Mouse (Mus musculus): ENCODE data around the gene Gtf2h4. TPM values are rescaled to one million over a fixed set of nuclear protein-coding genes. Genes with fewer than 3 reads are reported as not detected.

Gene Gtf2h4
- total RNA-seq, 2 experiments from 2014 or later = 18.1 to 24.2 TPM

DNA sequence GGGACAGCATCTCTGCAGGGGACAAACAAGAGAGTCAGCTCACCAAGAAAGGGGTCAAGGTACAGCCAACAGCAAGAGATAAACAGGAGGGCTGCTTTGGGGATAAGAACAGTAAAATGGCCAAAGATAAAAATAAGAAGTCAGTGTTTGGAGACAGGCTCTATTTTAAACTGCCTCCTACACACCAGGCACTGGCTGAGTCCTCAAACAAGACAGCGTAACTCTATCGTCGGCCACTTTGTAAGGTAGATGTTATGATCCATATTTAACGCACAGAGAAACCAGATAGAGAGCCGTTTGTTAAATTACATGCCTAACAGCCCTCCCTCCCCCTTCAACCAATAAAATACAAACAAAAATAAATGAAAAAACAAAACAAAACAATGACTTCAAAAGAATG, 20.4 kb upstream of the Gtf2h4 start:
- H3K4me3 ChIP-seq = no peak overlapping the region
- peak overlapping the region; percentile 53 for H3K27ac ChIP-seq
- intact Hi-C loops (cut with DNase I) = no loop called here
- DNase-seq = no peak
- TF ChIP-seq CTCF (IDR thresholded peaks at IDR 0.05) = no peak

DNA sequence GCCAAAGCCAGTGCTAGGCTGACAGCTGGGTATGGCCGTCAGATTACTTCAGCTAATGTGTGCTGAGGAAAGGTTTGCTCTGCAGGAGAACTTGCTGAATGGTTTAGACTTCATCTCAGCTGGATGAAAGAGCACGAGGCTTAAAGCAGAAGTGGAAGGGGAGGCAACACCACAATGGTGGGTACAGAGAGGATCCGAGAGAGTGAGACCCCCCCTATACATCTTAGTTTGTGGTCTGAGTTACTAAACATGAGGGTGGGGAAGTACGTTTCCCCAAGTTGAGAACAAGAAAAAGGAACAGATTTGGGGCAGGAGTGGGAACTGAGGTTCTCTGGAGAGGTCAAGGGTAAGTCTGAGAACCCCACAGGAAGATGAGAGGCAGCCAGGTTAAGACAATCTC, 18.8 kb upstream of the Gtf2h4 start:
- no peak for TF ChIP-seq CTCF (IDR thresholded peaks at IDR 0.05)
- no peak for DNase-seq
- intact Hi-C loops (cut with DNase I) = no loop called here
- Histone ChIP-seq H3K4me3 (no peak overlapping the region), H3K27ac (no peak overlapping the region)

DNA sequence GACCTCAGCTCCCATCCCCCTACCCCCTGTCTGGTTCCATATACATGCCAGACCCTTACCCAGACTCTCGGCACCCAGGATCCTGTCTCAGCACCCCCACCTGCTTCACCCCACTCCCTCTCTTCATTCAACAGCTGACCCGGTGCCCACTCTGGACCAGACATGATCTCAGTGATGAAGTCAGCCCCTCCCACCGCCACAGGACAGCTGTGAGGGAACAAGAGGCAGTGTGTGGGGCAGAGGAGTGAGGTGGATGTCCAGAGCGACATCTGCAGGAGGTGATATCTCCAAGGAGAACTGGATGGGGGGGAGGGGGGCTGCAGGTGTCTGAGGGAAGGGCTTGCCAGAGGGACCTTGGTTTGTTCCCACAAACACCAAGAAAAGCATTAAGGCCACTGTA, 18.3 kb upstream of the Gtf2h4 start:
- DNase-seq = no peak
- TF ChIP-seq CTCF (IDR thresholded peaks at IDR 0.05) = no peak
- no peak overlapping the region for H3K27ac ChIP-seq
- intact Hi-C loops (cut with DNase I) = no loop called here
- no peak overlapping the region for H3K4me3 ChIP-seq

DNA sequence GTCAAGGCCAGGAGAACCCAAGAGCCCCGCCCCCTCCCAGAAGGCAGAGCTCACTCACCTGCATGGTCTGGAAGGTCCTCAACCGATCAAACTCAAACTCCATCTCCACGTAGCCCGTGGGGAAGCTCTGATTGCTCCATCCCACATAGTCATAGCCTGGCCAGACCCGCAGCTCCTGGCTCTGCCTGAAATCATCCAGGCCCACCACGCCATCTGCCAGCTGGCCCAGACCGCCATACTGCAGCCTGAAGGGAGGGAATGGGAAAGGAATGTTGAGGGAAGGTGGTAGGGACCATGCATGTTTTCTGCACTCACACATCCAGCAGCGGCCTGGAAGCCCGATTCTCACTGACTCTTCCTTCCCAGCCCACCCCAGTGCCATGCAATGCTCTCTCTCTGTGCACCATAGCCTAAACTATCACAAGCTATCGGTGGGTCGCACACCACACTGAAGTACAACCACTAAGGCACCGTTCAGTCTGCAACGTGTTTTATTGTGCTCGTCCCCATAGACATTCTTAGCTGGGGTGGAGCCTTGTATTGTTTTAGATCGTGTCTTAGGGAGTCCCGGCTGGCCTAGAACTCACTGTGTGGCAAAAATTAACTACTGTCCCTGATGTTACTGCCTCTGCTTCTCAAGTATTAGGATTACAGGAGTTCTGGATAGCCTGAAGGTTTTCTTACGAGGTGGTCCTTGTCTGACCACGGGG, 16.6 kb upstream of the Gtf2h4 start:
- Histone ChIP-seq H3K27ac (no peak overlapping the region), H3K4me3 (no peak overlapping the region)
- no peak for TF ChIP-seq CTCF (IDR thresholded peaks at IDR 0.05)
- intact Hi-C loops (cut with DNase I) = no loop called here
- DNase-seq = no peak

DNA sequence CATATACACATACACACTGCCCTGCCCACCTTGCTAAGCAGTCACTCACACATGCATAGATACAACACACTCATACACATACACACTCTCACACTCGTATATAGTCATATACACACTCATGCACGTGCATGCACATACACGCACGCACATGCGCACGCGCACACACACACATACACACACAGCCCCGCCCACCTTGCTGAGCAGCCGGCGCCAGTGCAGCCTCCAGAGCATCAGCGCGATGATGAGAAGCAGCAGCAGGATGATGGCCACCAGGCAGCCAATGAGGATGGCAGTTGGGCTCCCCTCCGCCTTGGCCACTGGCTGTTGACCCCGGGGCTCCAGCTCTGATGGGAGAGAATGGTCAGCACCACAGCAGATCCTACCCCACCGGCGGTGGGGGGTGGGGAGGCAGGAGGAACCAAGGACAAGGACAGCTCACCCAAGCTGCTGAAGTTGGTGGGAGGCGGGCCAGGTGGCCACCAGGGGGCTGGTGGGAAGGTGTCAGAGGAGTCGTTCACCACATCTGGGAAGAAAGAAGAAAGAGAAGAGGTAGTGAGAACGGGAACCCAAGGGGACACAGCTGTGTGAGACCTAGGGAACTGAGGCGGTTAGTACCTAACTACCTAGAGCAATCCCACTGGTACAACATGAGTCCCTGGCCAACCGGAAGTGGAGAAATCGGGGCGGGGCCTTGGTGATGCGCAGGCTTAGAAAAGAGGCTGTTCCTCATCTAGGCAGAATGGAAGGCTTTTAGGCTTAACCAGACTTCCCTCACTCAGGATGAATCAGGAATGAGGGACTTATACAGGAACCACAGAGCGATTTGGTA, 15.0 kb upstream of the Gtf2h4 start:
- no peak for TF ChIP-seq CTCF (IDR thresholded peaks at IDR 0.05)
- Histone ChIP-seq H3K4me3 (no peak overlapping the region), H3K27ac (no peak overlapping the region)
- intact Hi-C loops (cut with DNase I) = no loop called here
- no peak for DNase-seq

DNA sequence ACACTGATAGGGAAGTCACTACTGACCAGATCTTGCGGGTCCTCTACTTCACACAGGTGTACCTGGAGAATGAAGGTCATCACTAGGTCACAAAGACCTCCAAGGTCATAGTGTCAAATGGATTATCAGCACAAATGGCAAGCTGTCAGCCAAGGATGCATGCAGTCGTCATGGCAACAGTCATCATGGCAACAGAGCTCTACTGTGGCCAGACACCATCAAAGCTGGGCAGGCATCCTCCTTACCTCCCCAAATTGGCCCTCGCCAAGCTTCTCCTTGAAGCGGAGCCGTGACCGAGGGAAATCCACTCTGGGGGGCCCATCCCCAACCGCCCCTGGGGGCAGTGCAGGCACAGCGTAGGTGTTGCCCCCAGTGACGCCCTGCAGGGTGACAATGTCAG, 11.5 kb upstream of the Gtf2h4 start:
- TF ChIP-seq CTCF (IDR thresholded peaks at IDR 0.05) = no peak
- Histone ChIP-seq H3K27ac (no peak overlapping the region), H3K4me3 (no peak overlapping the region)
- no peak for DNase-seq
- intact Hi-C loops (cut with DNase I) = no loop called here

DNA sequence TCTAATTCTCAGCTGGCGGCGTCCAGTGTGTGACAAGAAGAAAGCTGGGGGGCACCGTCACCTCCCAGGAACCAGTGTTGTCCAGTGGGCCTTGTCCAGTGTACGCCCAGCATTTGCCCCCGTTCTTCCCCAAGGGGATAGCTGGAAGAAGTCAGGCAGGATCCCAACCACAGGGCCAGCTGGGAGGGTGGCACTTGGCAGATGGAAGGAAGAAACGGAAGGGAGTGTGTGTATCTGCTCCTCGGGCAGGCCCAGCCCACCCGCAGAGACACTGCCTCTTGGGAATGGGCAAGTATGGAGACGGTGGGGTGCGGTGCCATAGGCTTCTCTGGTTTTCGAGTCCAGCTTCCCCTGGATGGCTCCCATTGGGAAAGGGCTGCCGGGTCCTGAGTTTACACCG, 8.4 kb upstream of the Gtf2h4 start:
- Histone ChIP-seq H3K27ac (no peak overlapping the region), H3K4me3 (no peak overlapping the region)
- intact Hi-C loops (cut with DNase I) = no loop called here
- DNase-seq = no peak
- TF ChIP-seq CTCF (IDR thresholded peaks at IDR 0.05) = no peak

DNA sequence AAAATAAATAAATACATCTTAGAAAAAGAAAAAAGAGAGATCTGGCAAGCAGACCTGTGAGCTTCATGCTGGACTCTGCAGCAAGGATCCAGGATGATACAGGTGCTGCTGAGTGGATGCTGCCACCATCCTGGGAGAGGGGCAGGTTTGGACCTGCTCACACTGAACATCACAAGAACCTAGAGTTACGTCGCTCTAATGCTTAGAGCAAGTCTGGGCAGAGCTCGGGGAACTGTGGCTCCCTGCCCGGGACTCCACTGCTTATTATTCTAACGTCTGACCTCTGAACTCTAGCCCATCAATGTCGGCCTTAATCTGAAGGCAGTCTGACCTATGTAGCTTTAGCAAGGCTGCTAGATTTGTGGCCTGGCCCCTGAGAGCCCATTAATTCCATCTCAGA, 7.1 kb upstream of the Gtf2h4 start:
- no peak for DNase-seq
- no peak for TF ChIP-seq CTCF (IDR thresholded peaks at IDR 0.05)
- intact Hi-C loops (cut with DNase I) = no loop called here
- no peak overlapping the region for H3K27ac ChIP-seq
- H3K4me3 ChIP-seq = no peak overlapping the region

DNA sequence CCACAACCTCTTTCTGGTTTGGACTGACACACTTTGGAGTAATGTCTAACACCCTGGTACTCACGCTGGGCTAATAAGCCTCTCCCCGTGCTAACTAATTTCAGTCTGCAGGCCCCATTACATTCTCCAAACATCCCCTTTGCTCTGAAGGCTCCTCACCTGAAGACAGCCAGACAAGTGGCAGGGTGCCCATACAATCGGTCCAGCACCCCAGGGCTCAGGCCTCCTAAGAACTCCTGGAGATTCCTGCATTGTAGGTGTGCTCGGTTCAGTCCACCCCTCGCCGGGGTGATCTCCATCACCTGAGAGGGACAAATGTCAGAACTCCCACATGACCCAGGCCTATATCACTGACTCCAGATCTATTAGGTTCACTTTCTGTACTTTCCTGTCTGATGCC, 1.0 kb downstream of the Gtf2h4 start:
- no peak for TF ChIP-seq CTCF (IDR thresholded peaks at IDR 0.05)
- intact Hi-C loops (cut with DNase I) = loop anchor here (2.0 to 10.0 kb wide), 2 partner anchors 26 to 232 kb away; no protein-coding TSS in a partner anchor
- H3K27ac ChIP-seq = no peak overlapping the region
- no peak for DNase-seq
- peak overlapping the region; percentile 73 for H3K4me3 ChIP-seq

DNA sequence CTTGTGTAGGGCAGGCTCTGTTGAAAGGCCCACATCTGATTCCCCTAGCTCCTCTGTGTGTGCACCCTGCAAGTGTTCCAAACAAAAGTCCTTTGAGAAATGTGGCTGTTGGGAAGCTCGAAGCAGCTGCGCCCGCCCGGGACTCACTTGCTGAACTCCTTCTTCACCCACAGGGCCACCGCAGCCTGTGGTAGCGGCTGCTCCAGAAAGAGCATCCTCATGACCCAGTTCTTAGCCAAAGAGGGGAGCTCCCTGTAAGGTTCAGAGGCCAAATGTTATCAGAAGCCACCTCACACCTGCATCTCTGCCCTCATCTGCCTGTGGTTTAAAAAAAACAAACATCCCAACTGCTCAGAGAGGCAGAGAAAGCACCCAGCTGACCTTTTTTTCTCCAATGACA, 1.7 kb downstream of the Gtf2h4 start:
- no peak for TF ChIP-seq CTCF (IDR thresholded peaks at IDR 0.05)
- intact Hi-C loops (cut with DNase I) = loop anchor here (2.0 to 10.0 kb wide), 2 partner anchors 27 to 233 kb away; no protein-coding TSS in a partner anchor
- no peak for DNase-seq
- Histone ChIP-seq H3K4me3 (no peak overlapping the region), H3K27ac (no peak overlapping the region)

DNA sequence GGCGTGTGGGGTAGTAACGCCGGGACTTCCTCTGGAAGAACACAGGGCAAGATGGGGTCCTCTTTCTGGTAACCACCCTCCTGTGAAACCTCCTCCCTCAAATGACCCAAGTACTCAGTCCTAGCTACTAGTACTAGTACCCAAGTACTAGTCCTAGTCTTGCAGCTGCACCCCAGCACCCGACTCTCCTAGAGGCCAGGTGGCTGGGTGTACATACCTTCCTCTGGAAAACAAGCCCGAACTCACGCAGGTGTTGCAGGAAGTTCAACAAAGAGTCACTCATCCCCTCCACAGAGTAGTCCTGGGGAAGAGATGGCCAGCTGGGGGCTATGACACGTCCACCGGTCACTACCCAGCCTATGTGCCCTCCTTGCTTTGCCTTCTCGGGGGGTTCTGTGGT, 3.8 kb downstream of the Gtf2h4 start:
- H3K27ac ChIP-seq = no peak overlapping the region
- no peak for TF ChIP-seq CTCF (IDR thresholded peaks at IDR 0.05)
- DNase-seq = no peak
- H3K4me3 ChIP-seq = no peak overlapping the region
- intact Hi-C loops (cut with DNase I) = loop anchor here (10.0 kb wide), 1 partner anchor 235 kb away; no protein-coding TSS in a partner anchor

DNA sequence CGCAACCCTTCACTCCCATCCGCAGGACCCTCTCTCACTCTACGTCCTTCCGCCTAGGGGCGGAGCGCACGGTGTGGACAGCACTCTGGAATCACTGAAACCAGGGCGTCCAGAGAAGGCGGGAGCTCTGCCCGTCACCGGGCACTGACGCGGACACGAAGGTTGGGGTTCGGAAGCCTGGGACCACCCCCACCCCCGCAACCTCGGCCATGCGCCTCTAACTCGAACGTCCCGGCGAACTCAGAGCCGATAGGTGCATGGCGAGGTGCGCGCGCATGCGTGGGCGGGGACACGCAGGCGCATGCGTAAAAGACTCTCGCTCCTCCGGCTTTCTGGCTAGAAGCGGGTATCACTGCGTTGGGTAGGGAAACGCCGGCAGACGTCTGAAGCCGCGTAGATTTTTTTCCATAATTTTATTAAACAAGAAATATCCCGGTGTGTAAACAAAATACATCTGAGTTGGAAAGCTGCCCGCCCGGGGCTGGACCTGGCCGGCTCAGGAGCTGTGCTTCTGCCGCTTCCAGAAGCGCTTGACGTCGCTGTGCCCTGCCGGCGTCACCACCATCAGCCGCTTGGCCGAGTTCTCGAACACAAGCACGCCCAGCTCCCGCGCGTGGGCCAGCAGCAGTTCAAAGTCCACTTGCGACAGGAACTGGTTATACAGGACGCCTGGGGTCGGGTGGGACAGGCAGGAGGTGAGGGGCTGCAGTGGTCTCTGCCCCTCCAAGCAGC, 6.0 kb downstream of the Gtf2h4 start, which contains the start of gene Vars2:
Vars2 (minus strand) TSS at position 259 of the 732 bp plus-strand sequence.
- H3K27ac ChIP-seq = peak within 1 kb of the TSS; percentile 92
- peak within 1 kb of the TSS; percentile 92 for H3K4me3 ChIP-seq
- peak; percentile 97 for DNase-seq
- intact Hi-C loops (cut with DNase I) = no loop called here
- TF ChIP-seq CTCF (IDR thresholded peaks at IDR 0.05) = 0 out of 2 replicates have a peak, but pooled peaks have one; percentile 6

DNA sequence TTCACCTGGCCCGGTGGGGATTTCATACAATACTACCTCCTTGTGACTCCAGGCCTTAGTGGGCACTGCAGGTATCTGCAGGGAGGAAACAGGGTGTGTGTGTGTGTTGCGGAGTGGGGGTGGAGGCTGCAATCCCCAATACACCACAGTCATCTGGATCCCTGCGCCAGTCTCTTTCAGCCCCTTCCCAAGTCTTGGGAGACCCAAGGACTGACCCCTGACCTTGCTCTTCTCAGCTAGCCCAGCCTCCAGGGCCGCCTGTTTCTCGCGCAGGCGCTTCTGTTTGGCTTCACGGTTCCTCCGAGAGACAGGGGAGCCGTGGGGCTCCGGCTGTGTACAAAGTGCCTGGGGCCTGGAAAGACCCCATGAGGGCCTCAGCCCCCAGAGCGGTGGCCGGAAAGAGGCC, 6.7 kb downstream of the Gtf2h4 start:
- Histone ChIP-seq H3K4me3 (peak overlapping the region; percentile 92), H3K27ac (peak overlapping the region; percentile 92)
- TF ChIP-seq CTCF (IDR thresholded peaks at IDR 0.05) = no peak
- intact Hi-C loops (cut with DNase I) = no loop called here
- DNase-seq = no peak

All from gastrocnemius, adult 2 months (tissue).